Mouse (Mus musculus): ENCODE results near the gene Garem2.

DNA sequence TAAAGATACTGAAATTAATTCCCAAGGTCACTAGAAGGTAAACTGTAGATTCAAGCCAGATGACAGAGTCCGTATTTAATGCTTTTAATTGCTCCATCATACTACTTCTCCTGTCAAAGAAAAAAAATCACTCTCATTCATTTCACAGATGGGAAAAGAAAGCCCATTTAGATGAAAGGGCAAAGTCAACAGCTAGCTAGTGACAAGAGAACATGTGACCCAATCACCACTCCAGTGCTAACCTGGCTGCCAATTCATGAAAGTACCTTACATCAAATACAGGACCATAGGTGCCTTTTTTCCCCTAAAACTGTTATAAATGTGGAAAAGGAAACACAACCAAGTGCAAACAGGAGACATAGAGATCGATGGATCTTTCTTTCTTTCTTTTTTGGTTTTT, 48.3 kb downstream of the Garem2 start:
- no peak for TF ChIP-seq POLR2A (IDR thresholded peaks at IDR 0.05; ENCODE audit: extremely low read depth, insufficient read depth, low read length)
- TF ChIP-seq CTCF (IDR thresholded peaks at IDR 0.05; ENCODE audit: extremely low read depth, insufficient read depth, low read length): no peak
